Mouse (Mus musculus) kidney, adult 2 months (tissue): ENCODE measurements at regions not wholly inside any gene's neighbourhood (a gene's known extent, or its start where the extent isn't known, plus 50 kb on each side); places are given as distances from the start of the nearest gene placed in this dataset.

Source experiments
- CTCF ChIP-seq: fragments of 200-500 bp; conservative IDR thresholded peaks from 2 replicates; pipeline ENCODE4 v1.5.1; 2011; ENCODE audit warnings: low read depth, mild to moderate bottlenecking, control low read depth, low read length, moderate library complexity, mixed read lengths; ENCODE audit not compliant: insufficient read depth, insufficient read length
- POLR2A ChIP-seq: fragments of 200-500 bp; IDR thresholded peaks from one replicate; pipeline ENCODE4 v1.6.1; 2011; ENCODE audit warnings: low read depth, low read length, control low read depth

GRCm38 (mm10) chr3:39465811-39466210, 579.1 kb downstream of the Fat4 start:
- TF ChIP-seq POLR2A (no peak), CTCF (no peak)
